Mouse (Mus musculus): ENCODE results near the gene Bloc1s3. TPM values are rescaled to one million over a fixed set of nuclear protein-coding genes. Genes with fewer than 3 reads are reported as not detected.

Bloc1s3 gene
- polyA plus RNA-seq (2015; fragmentation: Nextera tagmentation; extraction: Ambion mirVana): 4.4 and 5.5 TPM in 2 replicates

DNA sequence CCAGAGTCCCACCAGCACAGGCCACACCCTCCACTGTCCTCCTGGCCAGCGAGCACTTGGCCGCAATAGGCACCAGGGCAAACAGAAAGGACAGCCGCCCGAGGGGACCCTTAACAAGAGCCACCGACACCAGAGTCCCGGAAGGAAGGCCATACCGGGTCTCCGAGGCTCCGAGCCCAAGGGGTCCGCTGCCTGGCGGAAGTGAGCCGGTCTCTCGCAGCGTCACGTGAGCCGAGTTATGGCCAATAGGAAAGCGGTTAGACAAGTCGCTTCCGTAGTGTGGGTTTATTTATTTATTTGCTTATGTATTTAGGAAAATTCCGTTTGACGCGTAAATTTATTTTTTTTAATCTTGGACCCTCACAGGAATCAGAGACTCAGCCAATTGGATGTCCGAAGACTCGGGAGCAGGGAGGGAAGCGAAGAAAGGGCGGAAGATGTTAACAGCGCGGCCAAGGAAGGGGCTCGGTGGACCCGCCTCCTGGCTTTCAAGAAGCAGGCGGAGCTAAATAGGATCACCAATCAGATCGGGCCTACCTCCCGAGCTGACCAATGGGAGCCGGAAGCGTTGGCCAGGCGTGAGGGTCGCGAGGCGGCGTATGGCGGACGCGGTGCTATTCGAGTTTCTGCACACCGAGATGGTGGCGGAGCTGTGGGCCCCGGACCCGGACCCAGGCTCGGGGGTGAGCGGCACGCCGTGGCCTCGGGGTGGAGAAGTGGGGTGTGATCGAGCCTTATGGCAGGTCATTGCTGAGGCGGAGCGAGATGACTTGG, at the start of gene Bloc1s3, which contains the start of gene Trappc6a:
TSS of gene Bloc1s3 (minus strand) at position 218 of the 774 bp plus-strand sequence.
TSS of gene Trappc6a (plus strand) at position 246 of the 774 bp plus-strand sequence.

GRCm38 (mm10) chr7:19517652-19518365, 9.6 kb upstream of the Bloc1s3 start, which contains the start of gene Nkpd1:
TSS of gene Nkpd1 (plus strand) at chr7:19517838.

DNA sequence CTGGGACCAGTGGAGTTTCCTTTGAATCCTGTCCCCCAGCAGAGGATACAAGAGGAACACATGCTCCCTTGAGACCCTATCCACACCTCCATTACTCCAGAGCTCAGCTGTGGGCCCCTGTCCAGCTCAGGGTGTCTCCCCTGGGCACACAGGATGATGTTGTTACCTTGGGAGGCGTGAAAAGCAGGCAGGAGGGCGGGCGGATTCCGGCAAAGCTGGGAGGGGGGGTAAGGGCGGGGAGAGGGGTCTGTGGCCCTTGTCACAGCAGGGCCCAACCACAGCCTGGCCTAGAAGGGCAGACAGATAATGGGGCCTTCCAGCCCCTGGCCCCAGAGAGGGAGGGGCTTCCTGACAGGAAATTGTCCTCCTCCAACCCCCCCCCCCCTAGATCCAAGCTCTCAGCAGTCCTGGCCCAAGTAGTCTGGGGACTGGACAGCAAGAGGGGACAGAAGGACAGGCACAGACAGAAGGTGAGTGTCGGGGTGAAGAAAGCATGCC, 45.2 kb downstream of the Bloc1s3 start, which contains the start of gene Exoc3l2:
TSS of gene Exoc3l2 (plus strand) at position 448 of the 498 bp plus-strand sequence.

DNA sequence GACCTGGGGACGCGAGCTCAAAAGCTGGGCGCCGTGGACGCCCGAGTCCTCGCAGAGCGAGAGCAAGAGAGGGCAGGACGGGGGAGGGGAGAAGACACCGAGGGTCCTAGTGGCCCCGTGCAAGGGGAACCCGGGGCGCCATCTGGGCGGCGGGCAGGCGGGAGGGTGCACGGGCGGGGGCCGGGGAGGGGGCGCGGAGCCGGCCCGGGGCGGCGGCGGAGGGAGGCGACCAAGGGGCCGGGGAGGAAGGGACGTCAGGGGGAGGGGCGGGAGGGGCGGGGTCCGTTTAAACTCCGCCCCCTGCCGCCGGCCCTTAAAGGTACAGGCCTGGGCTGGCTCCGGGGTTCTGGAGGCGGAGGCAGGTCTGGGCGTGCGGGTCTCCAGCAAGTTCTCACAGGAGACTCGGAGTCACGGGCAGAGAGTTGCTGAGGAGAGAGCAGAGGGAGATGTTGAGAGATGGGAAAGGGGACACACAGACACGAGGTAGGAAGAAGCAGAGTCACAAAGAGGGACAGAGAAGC, 49.5 kb downstream of the Bloc1s3 start, which contains the start of gene Mark4:
TSS of gene Mark4 (minus strand) at position 231 of the 521 bp plus-strand sequence.

Other genes with a start within 250 kb of the Bloc1s3 start
- 31.8 and 36.1 TPM in 2 replicates for gene Vasp, start 236.6 kb downstream of the Bloc1s3 start, polyA plus RNA-seq (2015; fragmentation: Nextera tagmentation; extraction: Ambion mirVana)
- gene Ppm1n, start 228.3 kb downstream of the Bloc1s3 start, polyA plus RNA-seq (2015; fragmentation: Nextera tagmentation; extraction: Ambion mirVana): 1.1 and 2.7 TPM in 2 replicates
- gene Rtn2, start 225.7 kb downstream of the Bloc1s3 start, polyA plus RNA-seq (2015; fragmentation: Nextera tagmentation; extraction: Ambion mirVana): 119 and 126 TPM in 2 replicates
- 0.13 and 0.23 TPM in 2 replicates for gene Fosb, start 198.3 kb downstream of the Bloc1s3 start, polyA plus RNA-seq (2015; fragmentation: Nextera tagmentation; extraction: Ambion mirVana)
- 72.6 and 76.5 TPM in 2 replicates for gene Ercc1, start 163.6 kb downstream of the Bloc1s3 start, polyA plus RNA-seq (2015; fragmentation: Nextera tagmentation; extraction: Ambion mirVana)
- gene Cd3eap, start 148.9 kb downstream of the Bloc1s3 start, polyA plus RNA-seq (2015; fragmentation: Nextera tagmentation; extraction: Ambion mirVana): 19.8 and 23.3 TPM in 2 replicates
- gene Ppp1r13l, start 148.6 kb downstream of the Bloc1s3 start, polyA plus RNA-seq (2015; fragmentation: Nextera tagmentation; extraction: Ambion mirVana): 1.0 and 1.2 TPM in 2 replicates
- gene Ercc2, start 126.4 kb downstream of the Bloc1s3 start, polyA plus RNA-seq (2015; fragmentation: Nextera tagmentation; extraction: Ambion mirVana): 13.1 and 15.2 TPM in 2 replicates
- gene Klc3, start 104.3 kb downstream of the Bloc1s3 start, polyA plus RNA-seq (2015; fragmentation: Nextera tagmentation; extraction: Ambion mirVana): 1.0 and 1.9 TPM in 2 replicates
- 5.1 and 5.3 TPM in 2 replicates for gene Ckm, start 103.6 kb downstream of the Bloc1s3 start, polyA plus RNA-seq (2015; fragmentation: Nextera tagmentation; extraction: Ambion mirVana)
- gene Mark4, start 49.5 kb downstream of the Bloc1s3 start, polyA plus RNA-seq (2015; fragmentation: Nextera tagmentation; extraction: Ambion mirVana): 20.9 and 23.9 TPM in 2 replicates
- gene Exoc3l2, start 45.0 kb downstream of the Bloc1s3 start, polyA plus RNA-seq (2015; fragmentation: Nextera tagmentation; extraction: Ambion mirVana): 3.6 and 3.9 TPM in 2 replicates
- gene Trappc6a, start within 50 bp of the Bloc1s3 start, polyA plus RNA-seq (2015; fragmentation: Nextera tagmentation; extraction: Ambion mirVana): 36.9 and 39.7 TPM in 2 replicates
- gene Nkpd1, start 9.5 kb upstream of the Bloc1s3 start, polyA plus RNA-seq (2015; fragmentation: Nextera tagmentation; extraction: Ambion mirVana): 1.4 and 2.5 TPM in 2 replicates
- 40.4 and 42.7 TPM in 2 replicates for gene Ppp1r37, start 54.7 kb upstream of the Bloc1s3 start, polyA plus RNA-seq (2015; fragmentation: Nextera tagmentation; extraction: Ambion mirVana)
- gene Zfp296, start 68.9 kb upstream of the Bloc1s3 start, polyA plus RNA-seq (2015; fragmentation: Nextera tagmentation; extraction: Ambion mirVana): 0.15 TPM in 1 of 2 replicates, not detected in the other
- 160 and 163 TPM in 2 replicates for gene Gemin7, start 69.2 kb upstream of the Bloc1s3 start, polyA plus RNA-seq (2015; fragmentation: Nextera tagmentation; extraction: Ambion mirVana)
- 58.6 and 67.4 TPM in 2 replicates for gene Clasrp, start 96.1 kb upstream of the Bloc1s3 start, polyA plus RNA-seq (2015; fragmentation: Nextera tagmentation; extraction: Ambion mirVana)
- gene Relb, start 121.1 kb upstream of the Bloc1s3 start, polyA plus RNA-seq (2015; fragmentation: Nextera tagmentation; extraction: Ambion mirVana): 8.2 and 9.2 TPM in 2 replicates
- gene Clptm1, start 156.7 kb upstream of the Bloc1s3 start, polyA plus RNA-seq (2015; fragmentation: Nextera tagmentation; extraction: Ambion mirVana): 168 and 169 TPM in 2 replicates
- gene Apoc2, start 169.6 kb upstream of the Bloc1s3 start, polyA plus RNA-seq (2015; fragmentation: Nextera tagmentation; extraction: Ambion mirVana): 0.68 and 1.0 TPM in 2 replicates
- not detected in 2 replicates for gene Gm44805, start 173.1 kb upstream of the Bloc1s3 start, polyA plus RNA-seq (2015; fragmentation: Nextera tagmentation; extraction: Ambion mirVana)
- not detected in 2 replicates for gene Apoc4, start 173.1 kb upstream of the Bloc1s3 start, polyA plus RNA-seq (2015; fragmentation: Nextera tagmentation; extraction: Ambion mirVana)
- 20.8 and 34.8 TPM in 2 replicates for gene Apoc1, start 184.3 kb upstream of the Bloc1s3 start, polyA plus RNA-seq (2015; fragmentation: Nextera tagmentation; extraction: Ambion mirVana)
- gene Apoe, start 190.8 kb upstream of the Bloc1s3 start, polyA plus RNA-seq (2015; fragmentation: Nextera tagmentation; extraction: Ambion mirVana): 4,011 and 4,143 TPM in 2 replicates
- 179 and 192 TPM in 2 replicates for gene Tomm40, start 207.1 kb upstream of the Bloc1s3 start, polyA plus RNA-seq (2015; fragmentation: Nextera tagmentation; extraction: Ambion mirVana)
- gene Nectin2, start 242.1 kb upstream of the Bloc1s3 start, polyA plus RNA-seq (2015; fragmentation: Nextera tagmentation; extraction: Ambion mirVana): 52.6 and 57.8 TPM in 2 replicates